Mouse (Mus musculus): ENCODE results near the gene Cant1. TPM values are rescaled to one million over a fixed set of nuclear protein-coding genes. Genes with fewer than 3 reads are reported as not detected.

Gene Cant1
- total and polyA plus RNA-seq, 3 experiments: 26.0 to 145 (median 34.4) TPM

GRCm38 (mm10) chr11:118375881-118376280, 43.0 kb downstream of the Cant1 start:
- Histone ChIP-seq H3K4me1 (ENCODE audit: control insufficient read depth in 1 of 2, insufficient read depth in 2 of 2, low read length in 2 of 2) (0 out of 4 replicates have a peak, but pooled peaks cover 0 to 2% of the 10 kb centered on the region in 2 experiments), H3K27me3 (ENCODE audit: control insufficient read depth in 1 of 2, insufficient read depth in 2 of 2, low read length in 2 of 2) (peaks cover 0 to 3% of the 10 kb centered on the region in 2 experiments; a peak in 2 of 4 replicates)

GRCm38 (mm10) chr11:118375461-118375860, 43.4 kb downstream of the Cant1 start:
- DNase-seq (ENCODE audit: low read depth, low spot score): no peak
- TF ChIP-seq NRF1 (IDR thresholded peaks at IDR 0.05; ENCODE audit: insufficient read depth, low read depth, low read length, poor library complexity, severe bottlenecking) (no peak), ZKSCAN1 (IDR thresholded peaks at IDR 0.05; ENCODE audit: low read depth, low read length) (no peak), USF2 (IDR thresholded peaks at IDR 0.05; ENCODE audit: borderline replicate concordance in 1 of 2, insufficient read depth in 1 of 2, low read depth in 1 of 2, low read length in 2 of 2) (no peak), TCF12 (IDR thresholded peaks at IDR 0.05; ENCODE audit: low read depth, low read length) (no peak), RCOR1 (IDR thresholded peaks at IDR 0.05; ENCODE audit: low read depth, low read length) (no peak), CHD2 (IDR thresholded peaks at IDR 0.05; ENCODE audit: low read length) (no peak), MYB (IDR thresholded peaks at IDR 0.05; ENCODE audit: low read depth, low read length) (no peak), MAX (IDR thresholded peaks at IDR 0.05; ENCODE audit: low read length) (no peak), TAL1 (IDR thresholded peaks at IDR 0.05; ENCODE audit: low read length) (no peak), USF1 (IDR thresholded peaks at IDR 0.05; ENCODE audit: low read depth, low read length) (no peak), POLR2A (IDR thresholded peaks at IDR 0.05; ENCODE audit: control insufficient read depth in 1 of 2, insufficient read depth in 1 of 2, low read depth in 1 of 2, low read length in 2 of 2, poor library complexity in 1 of 2) (no peak)
- Histone ChIP-seq H3K79me2 (ENCODE audit: control insufficient read depth, insufficient read depth, low read length, poor library complexity) (no peaks in the 10 kb centered on the region), H3K9ac (ENCODE audit: control insufficient read depth, low read depth, low read length, poor library complexity, severe bottlenecking) (no peak overlapping the region), H3K9me3 (replicated peaks; ENCODE audit: insufficient read depth, low read length) (no peaks in the 10 kb centered on the region), H3K27me3 (ENCODE audit: control insufficient read depth in 1 of 2, insufficient read depth in 2 of 2, low read length in 2 of 2) (peaks cover 0 to 3% of the 10 kb centered on the region in 2 experiments; a peak in 2 of 4 replicates), H3K27ac (ENCODE audit: control insufficient read depth, low read depth, low read length) (no peak overlapping the region), H3K4me1 (ENCODE audit: control insufficient read depth in 1 of 2, insufficient read depth in 2 of 2, low read length in 2 of 2) (0 out of 4 replicates have a peak, but pooled peaks cover 0 to 2% of the 10 kb centered on the region in 2 experiments), H3K4me3 (ENCODE audit: control insufficient read depth in 1 of 2, insufficient read depth in 1 of 2, low read depth in 2 of 2, low read length in 2 of 2) (no peak overlapping the region), H3K36me3 (ENCODE audit: control insufficient read depth in 1 of 2, insufficient read depth in 2 of 2, low read length in 2 of 2) (no peaks in the 10 kb centered on the region)

More at GRCm38 (mm10) chr11:118375881-118376280, 43.0 kb downstream of the Cant1 start:
- no peaks in the 10 kb centered on the region for H3K79me2 ChIP-seq (ENCODE audit: control insufficient read depth, insufficient read depth, low read length, poor library complexity)
- H3K9me3 ChIP-seq (replicated peaks; ENCODE audit: insufficient read depth, low read length): no peaks in the 10 kb centered on the region
- H3K9ac ChIP-seq (ENCODE audit: control insufficient read depth, low read depth, low read length, poor library complexity, severe bottlenecking): no peak overlapping the region
- no peak for TF ChIP-seq CHD1 (IDR thresholded peaks at IDR 0.05; ENCODE audit: low read depth, low read length)
- no peak for TF ChIP-seq MEF2A (IDR thresholded peaks at IDR 0.05; ENCODE audit: extremely low read depth, insufficient replicate concordance, low read depth, low read length, poor library complexity, severe bottlenecking)
- TF ChIP-seq USF2 (IDR thresholded peaks at IDR 0.05; ENCODE audit: borderline replicate concordance in 1 of 2, insufficient read depth in 1 of 2, low read depth in 1 of 2, low read length in 2 of 2): no peak
- TF ChIP-seq TBP (IDR thresholded peaks at IDR 0.05; ENCODE audit: low read depth, low read length): no peak
- TF ChIP-seq ZKSCAN1 (IDR thresholded peaks at IDR 0.05; ENCODE audit: low read depth, low read length): no peak
- TF ChIP-seq RAD21 (IDR thresholded peaks at IDR 0.05; ENCODE audit: low read depth, low read length): no peak
- TF ChIP-seq BHLHE40 (IDR thresholded peaks at IDR 0.05; ENCODE audit: borderline replicate concordance, low read depth, low read length): no peak
- TF ChIP-seq MYC (IDR thresholded peaks at IDR 0.05; ENCODE audit: low read depth, low read length): no peak
- no peak for TF ChIP-seq JUND (IDR thresholded peaks at IDR 0.05; ENCODE audit: low read depth, low read length)
- no peak for TF ChIP-seq SIN3A (IDR thresholded peaks at IDR 0.05; ENCODE audit: low read length)
- no peak for TF ChIP-seq KAT2A (conservative IDR thresholded peaks at IDR 0.05; ENCODE audit: low read depth, low read length)
- no peak for TF ChIP-seq MXI1 (IDR thresholded peaks at IDR 0.05; ENCODE audit: low read depth, low read length)
- TF ChIP-seq MAX (IDR thresholded peaks at IDR 0.05; ENCODE audit: low read length): no peak
- no peak for TF ChIP-seq ZMIZ1 (IDR thresholded peaks at IDR 0.05; ENCODE audit: low read depth, low read length)
- no peak for TF ChIP-seq HCFC1 (IDR thresholded peaks at IDR 0.05; ENCODE audit: low read depth, low read length)
- no peak for TF ChIP-seq E2F4 (IDR thresholded peaks at IDR 0.05; ENCODE audit: borderline replicate concordance, low read depth, low read length)
- TF ChIP-seq ELF1 (IDR thresholded peaks at IDR 0.05; ENCODE audit: low read depth, low read length): no peak
- no peak for TF ChIP-seq POLR2AphosphoS5 (IDR thresholded peaks at IDR 0.05; ENCODE audit: borderline replicate concordance, low read depth, low read length)
- no peak for TF ChIP-seq ZNF384 (IDR thresholded peaks at IDR 0.05; ENCODE audit: low read depth, low read length)
- no peak for TF ChIP-seq NRF1 (IDR thresholded peaks at IDR 0.05; ENCODE audit: insufficient read depth, low read depth, low read length, poor library complexity, severe bottlenecking)
- H3K36me3 ChIP-seq (ENCODE audit: control insufficient read depth in 1 of 2, insufficient read depth in 2 of 2, low read length in 2 of 2): no peaks in the 10 kb centered on the region
- DNase-seq (ENCODE audit: low read depth, low spot score): no peak
- no peak overlapping the region for H3K4me3 ChIP-seq (ENCODE audit: control insufficient read depth in 1 of 2, insufficient read depth in 1 of 2, low read depth in 2 of 2, low read length in 2 of 2)
- no peak overlapping the region for H3K27ac ChIP-seq (ENCODE audit: control insufficient read depth, low read depth, low read length)

Data from MEL (cell line).